Mouse (Mus musculus): ENCODE results near the gene Pdyn. TPM values are rescaled to one million over a fixed set of nuclear protein-coding genes. Genes with fewer than 3 reads are reported as not detected.

Gene Pdyn
- polyA plus RNA-seq (2012; ENCODE audit: insufficient read depth, low replicate concordance): not detected in 2 replicates

GRCm38 (mm10) chr2:129699484-129700158, at the start of gene Pdyn:
TSS of gene Pdyn (minus strand) at chr2:129699844.
- TF ChIP-seq FLI1 (IDR thresholded peaks at IDR 0.05; ENCODE audit: low read length) (no peak), GATA1 (IDR thresholded peaks at IDR 0.05; ENCODE audit: borderline replicate concordance, low read length) (no peak)
- H3K4me1 ChIP-seq: no peaks in the 10 kb centered on the region
- no peaks in the 10 kb centered on the region for H3K36me3 ChIP-seq (replicated peaks; ENCODE audit: low read length)
- no peaks in the 10 kb centered on the region; the same call in 1 of the 2 replicates for H3K9me3 ChIP-seq
- no peak within 1 kb of the TSS for H3K4me3 ChIP-seq (replicated peaks)
- H3K27me3 ChIP-seq (replicated peaks): peaks cover 59% of the 10 kb centered on the region

GRCm38 (mm10) chr2:129742016-129742415, 42.4 kb upstream of the Pdyn start:
- no peaks in the 10 kb centered on the region for H3K36me3 ChIP-seq (replicated peaks; ENCODE audit: low read length)
- no peaks in the 10 kb centered on the region for H3K4me1 ChIP-seq
- H3K9me3 ChIP-seq: peaks cover 5% of the 10 kb centered on the region
- no peak overlapping the region for H3K4me3 ChIP-seq (replicated peaks)
- no peak for TF ChIP-seq GATA1 (IDR thresholded peaks at IDR 0.05; ENCODE audit: borderline replicate concordance, low read length)
- TF ChIP-seq FLI1 (IDR thresholded peaks at IDR 0.05; ENCODE audit: low read length): no peak
- peaks cover 3% of the 10 kb centered on the region for H3K27me3 ChIP-seq (replicated peaks)

- Histone ChIP-seq H3K36me3 (replicated peaks; ENCODE audit: low read length) (no peaks in the 10 kb centered on the region), H3K4me3 (replicated peaks) (no peak overlapping the region), H3K9me3 (peaks cover 5% of the 10 kb centered on the region), H3K4me1 (no peaks in the 10 kb centered on the region), H3K27me3 (replicated peaks) (peaks cover 3% of the 10 kb centered on the region)
- TF ChIP-seq FLI1 (IDR thresholded peaks at IDR 0.05; ENCODE audit: low read length) (no peak), GATA1 (IDR thresholded peaks at IDR 0.05; ENCODE audit: borderline replicate concordance, low read length) (no peak)
Measured at GRCm38 (mm10) chr2:129740515-129740914, 40.9 kb upstream of the Pdyn start.

GRCm38 (mm10) chr2:129734031-129734430, 34.4 kb upstream of the Pdyn start:
- Histone ChIP-seq H3K27me3 (replicated peaks) (peaks cover 4% of the 10 kb centered on the region), H3K4me1 (no peaks in the 10 kb centered on the region), H3K4me3 (replicated peaks) (no peak overlapping the region), H3K9me3 (no peaks in the 10 kb centered on the region), H3K36me3 (replicated peaks; ENCODE audit: low read length) (no peaks in the 10 kb centered on the region)
- TF ChIP-seq FLI1 (IDR thresholded peaks at IDR 0.05; ENCODE audit: low read length) (no peak), GATA1 (IDR thresholded peaks at IDR 0.05; ENCODE audit: borderline replicate concordance, low read length) (no peak)

- Histone ChIP-seq H3K27me3 (replicated peaks) (peaks cover 4% of the 10 kb centered on the region), H3K9me3 (no peaks in the 10 kb centered on the region), H3K4me3 (replicated peaks) (no peak overlapping the region), H3K36me3 (replicated peaks; ENCODE audit: low read length) (no peaks in the 10 kb centered on the region), H3K4me1 (no peaks in the 10 kb centered on the region)
- TF ChIP-seq GATA1 (IDR thresholded peaks at IDR 0.05; ENCODE audit: borderline replicate concordance, low read length) (no peak), FLI1 (IDR thresholded peaks at IDR 0.05; ENCODE audit: low read length) (no peak)
Measured at GRCm38 (mm10) chr2:129729681-129730080, 30.0 kb upstream of the Pdyn start.

GRCm38 (mm10) chr2:129715671-129716070, 16.0 kb upstream of the Pdyn start:
- H3K9me3 ChIP-seq: peaks cover 6% of the 10 kb centered on the region
- no peaks in the 10 kb centered on the region for H3K4me1 ChIP-seq
- H3K36me3 ChIP-seq (replicated peaks; ENCODE audit: low read length): no peaks in the 10 kb centered on the region
- H3K4me3 ChIP-seq (replicated peaks): no peak overlapping the region
- peaks cover 2% of the 10 kb centered on the region for H3K27me3 ChIP-seq (replicated peaks)
- TF ChIP-seq FLI1 (IDR thresholded peaks at IDR 0.05; ENCODE audit: low read length) (no peak), GATA1 (IDR thresholded peaks at IDR 0.05; ENCODE audit: borderline replicate concordance, low read length) (no peak)

- Histone ChIP-seq H3K4me1 (no peaks in the 10 kb centered on the region), H3K9me3 (no peaks in the 10 kb centered on the region), H3K4me3 (replicated peaks) (no peak overlapping the region), H3K27me3 (replicated peaks) (peaks cover 6% of the 10 kb centered on the region), H3K36me3 (replicated peaks; ENCODE audit: low read length) (no peaks in the 10 kb centered on the region)
- TF ChIP-seq GATA1 (IDR thresholded peaks at IDR 0.05; ENCODE audit: borderline replicate concordance, low read length): no peak
- TF ChIP-seq FLI1 (IDR thresholded peaks at IDR 0.05; ENCODE audit: low read length): no peak
Measured at GRCm38 (mm10) chr2:129713026-129713544, 13.4 kb upstream of the Pdyn start.

GRCm38 (mm10) chr2:129696059-129696458, 3.6 kb downstream of the Pdyn start:
- H3K27me3 ChIP-seq (replicated peaks): peaks cover 67% of the 10 kb centered on the region
- H3K4me1 ChIP-seq: no peaks in the 10 kb centered on the region
- TF ChIP-seq FLI1 (IDR thresholded peaks at IDR 0.05; ENCODE audit: low read length) (no peak), GATA1 (IDR thresholded peaks at IDR 0.05; ENCODE audit: borderline replicate concordance, low read length) (no peak)
- H3K36me3 ChIP-seq (replicated peaks; ENCODE audit: low read length): no peaks in the 10 kb centered on the region
- no peaks in the 10 kb centered on the region for H3K9me3 ChIP-seq
- H3K4me3 ChIP-seq (replicated peaks): no peak overlapping the region

- H3K27me3 ChIP-seq (replicated peaks): peaks cover 57% of the 10 kb centered on the region
- no peaks in the 10 kb centered on the region for H3K4me1 ChIP-seq
- H3K9me3 ChIP-seq: no peaks in the 10 kb centered on the region
- no peak overlapping the region for H3K4me3 ChIP-seq (replicated peaks)
- TF ChIP-seq GATA1 (IDR thresholded peaks at IDR 0.05; ENCODE audit: borderline replicate concordance, low read length) (no peak), FLI1 (IDR thresholded peaks at IDR 0.05; ENCODE audit: low read length) (no peak)
- H3K36me3 ChIP-seq (replicated peaks; ENCODE audit: low read length): no peaks in the 10 kb centered on the region
Measured at GRCm38 (mm10) chr2:129694303-129694702, 5.3 kb downstream of the Pdyn start.

- Histone ChIP-seq H3K27me3 (replicated peaks) (peaks cover 49% of the 10 kb centered on the region), H3K36me3 (replicated peaks; ENCODE audit: low read length) (no peaks in the 10 kb centered on the region)
Measured at GRCm38 (mm10) chr2:129692694-129693093, 7.0 kb downstream of the Pdyn start.

More at GRCm38 (mm10) chr2:129692694-129693093, 7.0 kb downstream of the Pdyn start:
- Histone ChIP-seq H3K4me1 (no peaks in the 10 kb centered on the region), H3K4me3 (replicated peaks) (no peak overlapping the region), H3K9me3 (no peaks in the 10 kb centered on the region)
- no peak for TF ChIP-seq GATA1 (IDR thresholded peaks at IDR 0.05; ENCODE audit: borderline replicate concordance, low read length)
- TF ChIP-seq FLI1 (IDR thresholded peaks at IDR 0.05; ENCODE audit: low read length): no peak
